Mouse (Mus musculus) layer of hippocampus, postnatal 14 days (tissue): ENCODE results near the gene Ttf1. TPM values are rescaled to one million over a fixed set of nuclear protein-coding genes. Genes with fewer than 3 reads are reported as not detected.

ENCODE experiments used
- DNase-seq, 2 experiments: peaks; one replicate each; pipeline ENCODE4 v3.0.0; 2021 to 2022; ENCODE audit warnings: low spot score in 2 of 2, mixed read lengths in 1 of 2
- long read RNA-seq, 2 experiments: library from polyadenylated mRNA; stranded (forward); transcript quantifications; one replicate each; pipeline ENCODE4 v2.0.0; 2021
- total RNA-seq, 2 experiments: library from RNA; stranded (reverse); gene quantifications; 2 replicates each; pipeline ENCODE4 v1.2.3; 2021

Ttf1 gene
- 10 to 100 TPM; 11.2 to 12.5 TPM for total RNA-seq
- long read RNA-seq, experiment 1, full-length matches to known transcripts: 2 of 5 reads
- long read RNA-seq, experiment 1, partial matches to known transcripts: 0 of 5 reads
- long read RNA-seq, experiment 1, other reads (novel, unspliced or antisense): 3 of 5 reads
- long read RNA-seq, experiment 2, partial matches to known transcripts: 1 of 2 reads
- long read RNA-seq, experiment 2, other reads (novel, unspliced or antisense): 1 of 2 reads

DNA sequence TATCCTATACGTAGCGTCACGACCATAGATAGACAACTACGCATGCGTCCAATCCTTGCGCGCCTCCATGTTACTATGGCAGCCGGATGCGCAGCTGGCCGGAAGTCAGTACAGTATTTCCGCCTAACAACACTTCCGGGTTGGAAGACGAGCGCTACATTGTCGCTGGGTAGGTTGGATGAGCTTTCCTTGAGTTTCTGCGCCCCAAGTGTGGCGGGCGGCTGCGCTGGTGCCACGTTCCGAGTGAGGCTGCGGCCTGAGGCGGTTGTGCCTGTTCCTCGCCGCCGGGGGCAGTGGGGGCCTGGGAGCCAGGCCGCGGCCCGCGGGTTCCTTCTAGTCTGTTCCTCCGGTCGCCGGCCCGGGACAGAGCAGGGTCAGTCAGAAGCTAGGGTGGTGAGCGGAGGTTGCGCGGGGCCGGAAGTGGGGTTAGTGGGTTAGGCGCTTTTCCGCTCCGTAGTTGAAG, at the start of gene Ttf1:
Gene Ttf1, plus strand, starts transcription at position 128 of the 463 bp plus-strand sequence.
- DNase-seq: peak; percentile 86 to 94

DNA sequence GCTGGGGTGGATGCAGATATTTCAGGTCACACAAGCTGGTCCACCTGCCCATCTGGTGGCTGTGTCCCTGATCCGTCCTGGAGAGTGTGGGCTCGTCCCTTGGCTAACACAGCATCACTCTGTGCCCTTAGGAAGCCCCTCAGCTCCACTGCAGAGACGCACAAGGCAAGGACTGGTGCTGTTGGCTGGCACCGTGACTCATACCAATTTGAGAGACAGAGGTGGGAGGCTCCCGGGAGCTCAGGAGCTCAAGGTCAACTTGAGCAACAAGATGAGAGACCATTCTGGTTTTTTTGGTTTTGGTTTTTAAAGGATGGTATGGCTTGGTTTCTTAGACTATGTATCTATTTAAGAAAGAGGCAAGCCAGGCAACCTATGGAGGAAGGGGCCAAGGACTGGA, 47.5 kb upstream of the Ttf1 start:
- no peak for DNase-seq

DNA sequence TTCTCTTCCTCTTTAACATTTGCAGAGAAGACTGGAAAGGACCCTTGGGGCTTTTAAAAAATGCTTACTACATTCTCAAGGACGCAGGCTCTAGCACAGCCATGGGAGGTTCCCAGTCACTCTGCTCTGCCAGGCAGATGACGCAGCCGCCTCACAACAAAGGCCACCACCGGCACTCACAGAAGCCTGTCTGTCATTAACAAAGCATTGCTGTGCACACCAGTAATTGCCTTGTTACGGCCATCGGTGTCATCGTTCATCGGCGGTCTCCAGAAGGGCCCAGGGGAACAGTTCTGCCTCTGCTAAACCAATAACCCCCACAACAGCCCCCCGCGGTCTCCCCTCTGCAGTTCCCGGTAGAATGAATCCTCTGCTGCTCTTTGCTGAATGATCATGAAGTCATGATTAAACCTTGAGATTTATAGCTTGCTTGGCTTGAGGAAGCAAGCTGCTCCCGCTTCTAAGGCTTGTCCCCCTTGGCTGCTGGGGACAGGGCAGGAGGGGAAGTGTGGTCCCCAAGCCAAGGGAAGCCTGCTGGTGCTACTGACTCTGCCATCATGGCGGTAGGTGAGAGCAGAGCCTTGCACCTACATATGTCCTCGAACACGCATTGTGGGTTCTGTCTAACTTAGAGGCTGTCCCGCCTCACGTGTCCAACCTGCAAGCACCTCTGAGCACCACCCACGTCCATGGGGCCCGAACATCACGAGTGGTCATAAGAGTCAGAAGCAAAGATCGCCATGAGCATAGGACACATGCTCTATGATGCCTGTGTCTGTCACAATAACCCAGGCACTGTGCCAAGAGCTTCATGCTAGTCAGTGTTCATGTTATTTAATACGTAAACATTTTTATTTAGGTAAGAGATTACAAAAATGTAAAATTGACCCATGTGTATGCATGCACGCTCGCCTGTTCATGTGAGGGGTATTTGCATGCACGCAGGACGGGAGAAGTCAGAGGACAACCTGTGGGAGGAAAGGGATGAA, 43.2 kb upstream of the Ttf1 start:
- DNase-seq: no peak

DNA sequence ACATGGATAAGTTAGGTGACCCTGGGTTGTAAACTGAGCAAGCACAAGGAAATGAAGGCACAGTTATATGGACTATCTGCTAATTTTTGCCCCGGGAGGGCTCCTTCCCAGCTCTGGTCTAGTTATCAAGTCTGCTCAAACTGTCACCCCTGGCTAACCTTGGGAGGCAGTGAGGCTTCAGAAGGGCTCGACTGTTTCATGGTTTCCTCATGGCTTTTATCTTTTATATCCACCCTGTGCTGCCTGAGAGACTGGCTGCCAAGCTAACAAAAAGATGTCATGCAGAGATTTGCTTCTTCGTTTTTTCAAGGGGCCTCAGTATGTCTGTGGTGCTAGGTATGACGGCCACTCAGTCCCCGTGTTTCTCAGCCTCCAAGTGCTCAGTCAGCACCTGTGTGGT, 41.4 kb upstream of the Ttf1 start:
- DNase-seq: no peak

DNA sequence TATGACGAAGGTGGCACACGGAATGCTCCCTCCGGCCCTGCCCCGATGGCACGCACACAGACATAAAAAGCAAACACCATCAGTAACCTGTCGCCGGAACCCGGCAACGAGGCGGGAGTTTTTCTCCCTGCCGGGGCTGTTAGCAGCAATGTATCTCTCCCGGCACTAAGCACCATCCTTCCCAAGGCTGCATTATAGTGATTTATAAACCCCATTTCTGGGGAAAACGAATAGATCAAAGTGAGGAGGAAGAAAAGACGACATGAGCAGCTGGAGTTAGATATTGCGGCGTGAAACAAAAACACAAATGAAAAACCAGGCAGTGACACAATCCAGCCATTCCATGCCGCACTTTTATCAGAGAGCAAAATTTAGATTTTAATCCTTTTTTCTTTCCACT, 39.0 kb upstream of the Ttf1 start:
- DNase-seq: no peak

DNA sequence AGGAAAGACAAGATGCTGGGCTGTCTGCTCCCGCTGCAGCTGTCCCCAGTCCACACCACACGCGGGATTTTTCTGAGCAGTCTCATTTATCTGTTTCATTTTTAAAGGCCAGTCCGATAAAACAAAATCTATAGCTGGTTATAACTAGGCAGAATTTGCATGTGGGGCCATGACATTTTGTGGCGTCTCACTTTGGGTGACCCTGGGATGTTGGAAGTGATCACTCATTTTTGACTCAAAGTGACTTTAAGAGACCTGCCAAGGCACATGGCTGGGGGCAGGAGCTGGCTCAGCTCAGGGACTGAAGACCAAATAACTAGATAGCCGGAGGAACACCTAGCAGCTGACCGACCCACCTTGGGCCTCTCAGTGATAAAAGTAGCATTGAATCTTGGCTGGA, 37.1 kb upstream of the Ttf1 start:
- no peak for DNase-seq

DNA sequence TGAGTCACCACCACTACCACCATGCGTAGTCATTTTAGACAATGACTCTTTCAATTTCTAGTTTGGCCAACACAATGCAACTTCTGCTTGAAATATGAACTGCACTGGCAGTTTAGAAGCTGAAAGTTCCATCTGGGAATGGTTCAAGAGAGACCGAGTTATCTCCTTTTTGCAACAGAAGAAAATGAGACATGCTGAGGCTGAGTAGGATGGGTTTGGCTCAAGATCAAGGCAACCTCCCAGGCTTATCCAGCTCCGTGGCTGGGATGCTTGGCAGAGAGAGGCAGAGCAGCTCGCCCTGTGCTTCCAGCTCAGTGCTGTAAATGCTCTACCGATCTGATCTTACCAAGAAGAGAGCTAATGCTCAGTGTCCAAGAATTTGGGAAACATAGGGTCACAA, 34.8 kb upstream of the Ttf1 start:
- DNase-seq: peak in 1 of 2 experiments; percentile 44

DNA sequence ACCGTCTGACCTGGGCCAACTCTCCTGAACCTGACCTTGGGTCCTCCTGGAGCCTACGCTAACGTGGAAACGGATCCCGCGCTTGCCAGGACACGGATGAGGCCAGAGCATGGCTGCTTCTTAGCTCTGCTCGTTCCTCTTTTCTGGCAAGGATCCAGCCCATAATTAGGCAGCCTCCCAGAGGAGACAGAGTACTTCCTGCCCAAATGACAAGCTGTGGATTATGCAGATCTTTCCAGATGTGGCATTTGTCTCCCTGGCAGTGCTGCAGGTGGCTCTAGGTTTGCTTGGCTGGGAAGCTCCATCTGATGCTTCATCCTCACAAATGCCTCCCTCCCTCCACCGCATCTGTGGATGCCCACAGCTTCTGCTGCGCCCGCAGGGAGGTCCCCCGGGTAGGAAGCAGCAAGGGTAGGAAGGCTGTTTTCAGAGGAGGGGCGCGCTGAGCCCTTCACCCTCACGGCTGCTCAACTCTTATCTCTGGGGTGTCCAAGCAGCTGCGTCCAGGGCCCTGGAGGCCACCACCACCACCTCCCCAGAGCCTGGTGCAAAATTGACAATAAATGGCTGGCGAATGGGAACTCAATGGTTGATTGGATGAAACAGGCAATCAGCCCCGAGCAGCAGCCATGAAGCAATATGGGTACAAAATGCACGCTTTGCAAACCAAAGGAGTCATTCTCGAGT, 29.9 kb upstream of the Ttf1 start:
- DNase-seq: no peak

DNA sequence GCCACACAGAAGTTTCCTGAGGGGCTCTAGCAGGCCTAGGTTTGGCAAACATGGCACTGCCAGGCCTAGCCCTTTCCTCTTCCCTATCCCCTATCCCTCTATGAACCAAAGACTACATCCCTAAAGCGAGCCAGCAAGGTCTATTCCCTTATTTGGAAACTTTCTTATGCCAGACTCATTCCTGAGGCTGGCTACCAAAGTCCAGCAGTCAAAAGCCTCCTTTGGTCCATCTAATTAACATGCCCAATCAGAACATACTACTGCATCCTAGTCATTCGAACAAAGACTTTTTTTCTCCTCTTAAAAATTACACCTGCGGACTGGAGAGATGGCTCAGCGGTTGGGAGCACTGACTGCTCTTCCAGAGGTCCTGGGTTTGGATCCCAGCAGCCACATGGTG, 28.1 kb upstream of the Ttf1 start:
- no peak for DNase-seq

DNA sequence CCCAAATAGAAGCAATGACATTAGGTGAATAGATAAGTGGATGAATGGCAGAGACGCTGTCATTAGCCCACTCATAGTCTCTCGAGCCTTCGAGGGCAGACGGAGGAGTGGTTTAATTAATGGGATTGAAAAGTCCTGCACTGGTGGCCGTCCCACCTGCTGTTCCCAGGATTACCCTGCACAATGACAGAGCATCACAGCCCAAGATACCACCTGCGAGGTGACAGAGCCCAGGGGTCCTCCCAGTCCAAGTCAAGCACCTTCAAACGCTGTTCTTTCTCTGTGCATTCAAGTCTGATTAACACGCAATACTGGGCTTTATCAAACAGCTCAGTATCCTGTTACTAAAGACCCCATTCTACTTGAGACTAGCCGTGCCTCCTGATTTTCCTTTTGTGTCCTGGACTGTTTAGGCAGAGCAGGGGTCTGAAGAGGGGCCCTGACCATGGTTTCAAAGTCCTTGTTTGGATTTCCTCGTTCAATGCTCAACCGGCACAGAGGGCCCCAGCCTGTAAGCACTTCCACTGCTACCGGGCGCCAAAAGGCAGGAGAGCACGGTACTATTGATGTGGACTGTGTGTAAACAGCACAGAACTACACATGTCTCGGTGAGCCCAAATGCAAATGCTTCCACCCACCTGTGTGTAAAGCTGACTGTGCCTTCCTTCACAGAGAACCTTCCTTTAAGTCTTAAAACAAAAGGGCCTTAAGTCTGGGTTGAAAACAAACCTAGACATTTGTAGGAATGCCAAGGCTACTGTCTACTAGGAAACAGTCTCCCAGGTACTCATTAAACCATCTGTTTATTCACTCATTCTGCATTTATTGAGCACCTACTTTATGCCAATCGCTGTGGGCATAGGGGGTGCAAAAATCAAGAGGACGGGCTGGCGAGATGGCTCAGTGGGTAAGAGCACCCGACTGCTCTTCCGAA, 25.3 kb upstream of the Ttf1 start:
- no peak for DNase-seq

DNA sequence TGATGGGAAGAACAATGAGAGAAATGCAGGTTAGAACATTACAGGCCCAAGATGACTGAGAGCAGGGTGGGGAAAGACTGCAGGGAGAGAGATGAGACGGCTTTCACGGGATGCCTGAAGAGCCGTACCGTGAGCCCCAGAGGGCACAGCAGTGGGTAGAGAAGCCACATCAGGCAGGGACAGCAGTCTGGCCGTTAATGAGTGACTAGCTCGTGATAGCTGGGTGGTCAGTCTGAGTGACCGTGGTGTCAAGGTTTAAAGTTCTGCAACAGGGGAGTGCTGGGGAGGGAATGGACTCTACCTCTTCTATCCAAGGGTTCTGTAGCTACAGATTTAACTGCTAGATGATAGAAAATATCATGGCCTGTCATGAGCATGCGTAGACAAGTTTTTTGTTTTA, 24.4 kb upstream of the Ttf1 start:
- DNase-seq: no peak

DNA sequence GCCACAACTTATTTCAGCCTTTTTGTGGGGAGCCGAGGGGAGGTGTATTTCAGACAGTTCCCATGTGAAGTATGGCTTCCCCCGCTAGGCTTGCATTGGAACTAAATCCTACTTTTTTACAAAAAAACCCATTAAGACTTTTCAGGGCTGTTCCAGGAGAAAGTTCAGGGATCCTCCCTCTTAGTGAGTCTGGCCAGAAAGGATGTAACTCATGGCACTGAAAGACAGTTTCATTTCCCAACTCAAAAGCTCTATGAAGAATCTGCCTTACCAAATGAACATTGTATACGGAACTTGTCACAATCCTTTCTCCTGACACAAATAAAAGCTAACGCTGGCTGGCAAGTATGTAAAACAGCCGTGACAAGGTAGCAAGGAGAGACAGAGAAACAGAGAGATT, 20.3 kb upstream of the Ttf1 start:
- DNase-seq: no peak

DNA sequence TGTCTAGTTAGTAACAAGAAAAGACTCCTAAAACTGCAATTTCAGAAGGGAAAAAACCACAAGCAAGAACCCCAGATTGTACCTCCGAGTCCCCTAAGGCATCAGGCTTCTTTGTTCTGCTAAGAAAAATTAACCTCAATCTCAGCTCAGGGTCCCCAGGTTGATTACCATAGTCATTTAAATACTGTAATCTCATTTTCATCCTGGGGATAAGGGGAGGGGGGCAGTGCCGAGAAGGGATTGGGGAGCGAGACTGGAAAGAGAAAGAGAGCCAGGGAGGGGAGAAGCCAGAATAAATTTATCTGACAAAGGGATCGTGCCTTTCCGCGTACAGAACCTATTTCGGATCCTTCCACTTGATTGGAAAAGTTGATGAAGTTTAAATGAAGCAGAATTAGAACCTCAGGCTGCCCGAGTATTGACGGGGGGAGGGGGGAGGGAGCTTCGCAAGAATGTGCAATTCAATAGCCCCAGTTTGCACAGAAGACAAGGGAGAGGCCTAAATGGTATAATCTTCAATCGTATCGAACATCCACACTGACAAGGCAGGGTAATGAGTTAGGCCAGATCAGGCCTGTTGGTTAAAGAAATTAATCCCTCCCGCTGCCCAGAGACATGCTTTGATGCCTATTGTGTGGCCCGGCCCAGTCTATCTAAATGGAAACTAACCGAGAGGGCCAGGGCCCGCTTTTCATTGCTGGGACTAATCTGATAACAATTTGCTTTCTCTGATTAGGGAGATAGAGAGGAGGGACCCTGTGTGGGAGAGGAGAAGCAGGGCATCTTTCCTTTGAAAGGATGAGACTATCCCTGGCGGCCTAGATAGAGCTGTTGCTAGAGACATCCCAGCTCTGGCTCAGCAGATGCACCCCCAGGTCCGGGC, 19.2 kb upstream of the Ttf1 start:
- no peak for DNase-seq

DNA sequence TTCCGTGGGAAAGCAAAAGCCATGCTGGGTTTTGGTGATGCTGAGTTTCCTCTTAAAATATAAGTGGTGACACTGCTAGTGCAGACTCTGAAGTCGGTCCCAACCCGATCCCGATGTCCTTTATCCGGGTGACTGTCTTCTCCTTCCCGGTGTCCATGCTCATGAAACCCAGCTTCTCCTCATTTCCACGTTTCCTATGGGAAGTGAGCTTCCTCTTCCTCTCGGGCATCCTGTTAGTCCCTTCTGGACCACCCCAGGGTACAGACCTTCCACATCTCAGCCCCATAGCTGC, 18.6 kb upstream of the Ttf1 start:
- DNase-seq: no peak

DNA sequence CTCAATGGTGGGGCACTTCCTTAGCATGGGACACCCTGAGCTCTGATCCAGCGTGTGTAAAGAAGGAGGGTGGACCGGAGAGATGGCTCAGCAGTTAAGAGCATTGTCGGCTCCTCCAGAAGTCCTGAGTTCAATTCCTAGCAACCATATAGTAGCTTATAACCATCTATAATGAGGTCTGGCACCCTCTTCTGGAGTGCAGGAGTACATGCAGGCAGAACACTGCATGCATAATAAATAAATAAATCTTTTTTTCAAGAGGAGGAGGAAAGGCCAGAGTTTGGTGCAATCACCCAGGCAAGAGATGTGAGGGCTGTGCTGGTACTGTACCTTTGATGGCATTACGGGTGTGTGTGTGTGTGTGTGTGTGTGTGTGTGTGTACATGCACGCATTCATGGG, 17.9 kb upstream of the Ttf1 start:
- DNase-seq: no peak

DNA sequence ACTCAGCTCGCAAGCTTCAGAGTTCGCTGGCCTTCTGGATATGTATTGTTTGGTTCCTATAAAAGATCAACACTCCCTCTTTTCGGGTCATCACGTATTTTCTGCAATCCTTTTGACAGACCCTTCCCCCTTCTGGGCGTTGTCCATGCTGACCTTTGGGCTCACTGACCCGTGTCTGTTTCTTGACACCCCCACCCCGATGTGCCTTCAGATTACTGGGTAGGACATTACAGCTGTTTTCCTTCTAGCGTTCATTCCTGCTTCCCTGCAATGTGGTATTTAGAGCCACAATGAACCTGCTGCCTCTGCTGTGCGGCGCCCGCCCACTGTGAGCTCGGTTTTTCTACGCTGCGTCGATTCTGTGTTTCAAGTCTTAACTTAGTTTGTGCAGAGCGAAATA, 13.9 kb upstream of the Ttf1 start:
- no peak for DNase-seq

DNA sequence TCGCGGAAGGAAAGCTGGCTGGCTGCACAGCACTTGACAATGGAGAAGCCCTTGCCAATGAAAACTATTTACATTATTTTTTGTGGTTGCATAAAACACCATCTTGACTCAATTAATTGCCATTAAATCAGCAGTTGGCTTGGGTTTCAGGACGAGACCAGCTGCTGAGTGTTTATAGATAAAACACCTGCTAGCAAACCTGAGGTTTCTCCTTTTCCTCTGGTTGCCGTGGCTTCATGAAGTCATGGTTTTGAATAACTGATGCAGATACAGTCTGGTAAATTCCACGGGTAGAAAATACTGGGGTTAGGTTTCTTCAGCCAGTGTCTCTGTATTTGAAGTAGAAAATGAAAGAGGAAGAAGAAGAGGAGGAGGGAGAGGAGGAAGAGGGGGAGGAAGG, 8.1 kb upstream of the Ttf1 start:
- no peak for DNase-seq

DNA sequence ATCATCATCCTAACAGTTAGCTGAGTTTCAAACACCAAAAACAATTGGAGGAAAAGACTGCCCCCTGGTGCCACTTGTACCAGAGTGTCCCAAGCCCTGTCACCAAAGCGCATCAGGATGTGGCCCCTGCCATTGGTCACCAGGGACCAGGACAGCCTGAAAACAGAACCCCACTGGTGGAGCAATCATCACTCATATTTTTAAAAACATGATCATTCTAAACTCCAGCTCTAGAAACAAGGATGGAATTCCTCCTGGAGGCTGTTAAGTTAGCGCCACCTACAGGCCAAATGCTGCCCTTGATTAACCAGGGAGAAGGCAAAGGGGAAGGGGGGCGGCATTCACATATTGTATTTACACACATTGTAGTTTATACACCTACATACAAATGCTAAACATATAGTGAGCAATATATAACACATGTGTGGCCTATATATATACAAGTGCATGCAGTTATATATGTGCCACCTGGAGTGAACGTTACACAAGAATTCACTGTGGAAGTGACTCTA, 7.1 kb upstream of the Ttf1 start:
- DNase-seq: peak; percentile 51 to 57

DNA sequence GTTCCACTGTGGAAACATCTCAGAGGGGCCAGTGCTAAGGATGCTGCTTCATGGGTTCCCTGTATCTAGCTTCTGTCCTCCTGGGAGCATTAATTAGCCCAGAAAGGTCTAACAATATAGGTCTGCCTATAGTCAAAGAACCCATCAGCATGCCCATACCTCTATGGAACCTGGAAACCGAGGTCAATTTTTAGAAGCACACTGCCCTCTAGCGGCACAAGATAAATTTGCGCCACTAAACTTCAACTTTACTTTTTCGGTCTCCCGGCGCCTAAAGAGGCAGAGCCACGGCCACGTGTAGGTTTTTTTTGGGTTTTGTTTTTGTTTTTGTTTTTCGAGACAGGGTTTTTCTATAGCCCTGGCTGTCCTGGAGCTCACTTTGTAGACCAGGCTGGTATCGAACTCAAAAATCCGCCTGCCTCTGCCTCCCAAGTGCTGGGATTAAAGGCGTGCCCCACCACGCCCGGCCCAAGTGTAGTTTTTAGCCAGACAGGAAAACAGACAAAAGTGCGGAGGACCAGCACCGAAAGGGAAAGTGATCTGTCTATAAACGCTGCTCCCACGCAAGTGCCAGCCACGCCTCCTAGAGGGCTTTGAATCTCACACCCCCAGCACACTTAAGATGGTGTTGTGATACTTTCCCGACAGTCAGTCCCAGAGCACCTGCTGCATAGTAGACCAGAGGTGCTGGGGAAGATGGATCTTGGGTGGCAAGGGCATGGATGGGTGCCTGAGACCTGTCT, 6.1 kb upstream of the Ttf1 start:
- DNase-seq: peak; percentile 56 to 60
